Mouse (Mus musculus) stomach, embryonic 14.5 days (tissue): ENCODE measurements around the gene Omd. TPM values are rescaled to one million over a fixed set of nuclear protein-coding genes. Genes with fewer than 3 reads are reported as not detected.

ENCODE experiments used
- ATAC-seq: fragments of 200-750 bp; cut with Nextera tagmentation; 2 replicates; pipeline ENCODE4 v1.8.0; 2017; ENCODE audit warnings: low read depth, moderate TSS enrichment; ENCODE audit not compliant: insufficient number of reproducible peaks, insufficient read depth, low FRiP score
- H3K27ac ChIP-seq: fragments of 300-500 bp; sonication (generic); 2 replicates; pipeline ENCODE4 v1.5.1; 2014; ENCODE audit warnings: mild to moderate bottlenecking, low read length, moderate library complexity, mixed read lengths
- H3K27me3 ChIP-seq: fragments of 300-500 bp; sonication (generic); 2 replicates; pipeline ENCODE4 v1.6.1; 2014; ENCODE audit warnings: low read length, control low read depth, mixed read lengths; ENCODE audit not compliant: control insufficient read depth, insufficient read depth
- H3K36me3 ChIP-seq: fragments of 300-500 bp; sonication (generic); 2 replicates; pipeline ENCODE4 v1.6.1; 2014; ENCODE audit warnings: mild to moderate bottlenecking, control low read depth, low read length, moderate library complexity, mixed read lengths; ENCODE audit not compliant: control insufficient read depth, insufficient read depth
- H3K4me1 ChIP-seq: fragments of 300-500 bp; sonication (generic); 2 replicates; pipeline ENCODE4 v1.6.1; 2014; ENCODE audit warnings: low read length, control low read depth, mixed read lengths; ENCODE audit not compliant: control insufficient read depth, insufficient read depth
- H3K4me2 ChIP-seq: fragments of 300-500 bp; sonication (generic); replicated peaks from 2 replicates; pipeline ENCODE4 v1.6.1; 2014; ENCODE audit warnings: low read depth, low read length, control low read depth
- H3K4me3 ChIP-seq: fragments of 300-500 bp; sonication (generic); 2 replicates; pipeline ENCODE4 v1.5.1; 2014; ENCODE audit warnings: low read depth, low read length, control low read depth
- H3K9ac ChIP-seq: fragments of 300-500 bp; sonication (generic); replicated peaks from 2 replicates; pipeline ENCODE4 v1.6.1; 2014; ENCODE audit warnings: low read depth, mild to moderate bottlenecking, control low read depth, low read length, moderate library complexity, mixed read lengths
- H3K9me3 ChIP-seq: fragments of 300-500 bp; sonication (generic); 2 replicates; pipeline ENCODE4 v1.6.1; 2016; ENCODE audit warnings: low read depth, low read length, control low read depth; ENCODE audit not compliant: control insufficient read depth
- WGBS: fragments of 180-500 bp; shearing (Covaris S2); extraction: QIAGEN DNeasy Blood & Tissue Kit; methylation state at CpG from one replicate; pipeline ENCODE4 v1.1.7; 2014; 5-methylcytosine and 5-hydroxymethylcytosine counted together
- polyA plus RNA-seq: library from polyadenylated mRNA; unstranded; fragments of >200 nt; fragmentation: Nextera tagmentation; extraction: Ambion mirVana; gene quantifications from 2 replicates; pipeline ENCODE4 v1.2.1, GENCODE M21; 2014

Gene Omd
- polyA plus RNA-seq, result 1.3 and 1.4 TPM in 2 replicates

GRCm38 (mm10) chr13:49581541-49582530, at the start of gene Omd:
TSS of gene Omd (plus strand) at chr13:49582462.
- H3K27ac ChIP-seq, result peak within 1 kb of the TSS; percentile 95
- no peaks in the 10 kb centered on the region for H3K36me3 ChIP-seq
- no peaks in the 10 kb centered on the region for H3K27me3 ChIP-seq
- peak within 1 kb of the TSS; percentile 31; the same call in 1 of the 2 replicates for H3K9ac ChIP-seq
- ATAC-seq, result peak; percentile 67; the same call in 1 of the 2 replicates
- no peak within 1 kb of the TSS; the same call in 1 of the 2 replicates for H3K4me2 ChIP-seq
- H3K4me1 ChIP-seq, result 0 out of 2 replicates have a peak, but pooled peaks cover 2% of the 10 kb centered on the region
- no peaks in the 10 kb centered on the region for H3K9me3 ChIP-seq
- 34% methylated on average over 8 of the region's 8 CpGs for WGBS
- no peak within 1 kb of the TSS for H3K4me3 ChIP-seq

GRCm38 (mm10) chr13:49536946-49537345, 45.3 kb upstream of the Omd start:
- no peak overlapping the region for H3K27ac ChIP-seq
- no peak for ATAC-seq
- H3K4me2 ChIP-seq, result no peak overlapping the region
- no peaks in the 10 kb centered on the region for H3K27me3 ChIP-seq
- 93% methylated on average over 1 of the region's 1 CpGs for WGBS
- H3K9ac ChIP-seq, result no peak overlapping the region
- H3K9me3 ChIP-seq, result no peaks in the 10 kb centered on the region
- 0 out of 2 replicates have a peak, but pooled peaks cover 7% of the 10 kb centered on the region for H3K4me1 ChIP-seq
- no peaks in the 10 kb centered on the region for H3K36me3 ChIP-seq
- H3K4me3 ChIP-seq, result no peak overlapping the region

GRCm38 (mm10) chr13:49538693-49539092, 43.6 kb upstream of the Omd start:
- Histone ChIP-seq H3K27ac (peak overlapping the region; percentile 1; the same call in 1 of the 2 replicates), H3K27me3 (no peaks in the 10 kb centered on the region), H3K9me3 (no peaks in the 10 kb centered on the region), H3K4me2 (no peak overlapping the region), H3K4me3 (no peak overlapping the region), H3K4me1 (peaks cover 2% of the 10 kb centered on the region; the same call in 1 of the 2 replicates), H3K9ac (no peak overlapping the region), H3K36me3 (no peaks in the 10 kb centered on the region)
- WGBS, result 71% methylated on average over 1 of the region's 1 CpGs
- no peak for ATAC-seq

- Histone ChIP-seq H3K4me1 (peaks cover 8% of the 10 kb centered on the region; the same call in 1 of the 2 replicates), H3K27me3 (no peaks in the 10 kb centered on the region), H3K36me3 (no peaks in the 10 kb centered on the region), H3K4me3 (no peak within 1 kb of the TSS), H3K9ac (no peak within 1 kb of the TSS), H3K9me3 (no peaks in the 10 kb centered on the region), H3K4me2 (0 out of 2 replicates have a peak within 1 kb of the TSS, but pooled peaks have one; percentile 1), H3K27ac (peak within 1 kb of the TSS; percentile 83)
- WGBS, result 44% methylated on average over 3 of the region's 3 CpGs
- ATAC-seq, result no peak
These were observed 38.0 kb upstream of the Omd start, which contains the start of gene Aspn for GRCm38 (mm10) chr13:49544279-49544678. TSS of gene Aspn (plus strand) at chr13:49544443.

- H3K4me3 ChIP-seq, result no peak overlapping the region
- H3K36me3 ChIP-seq, result no peaks in the 10 kb centered on the region
- H3K27ac ChIP-seq, result peak overlapping the region; percentile 83
- no peak overlapping the region for H3K9ac ChIP-seq
- H3K9me3 ChIP-seq, result no peaks in the 10 kb centered on the region
- peaks cover 8% of the 10 kb centered on the region; the same call in 1 of the 2 replicates for H3K4me1 ChIP-seq
- 23% methylated on average over 3 of the region's 3 CpGs for WGBS
- no peaks in the 10 kb centered on the region for H3K27me3 ChIP-seq
- ATAC-seq, result peak; percentile 75; the same call in 1 of the 2 replicates
- peak overlapping the region; percentile 1; the same call in 1 of the 2 replicates for H3K4me2 ChIP-seq
These were observed 36.6 kb upstream of the Omd start for GRCm38 (mm10) chr13:49545646-49546045.

GRCm38 (mm10) chr13:49546517-49546916, 35.7 kb upstream of the Omd start:
- H3K27me3 ChIP-seq, result no peaks in the 10 kb centered on the region
- H3K4me1 ChIP-seq, result peaks cover 8% of the 10 kb centered on the region; the same call in 1 of the 2 replicates
- ATAC-seq, result no peak
- H3K36me3 ChIP-seq, result no peaks in the 10 kb centered on the region
- H3K9ac ChIP-seq, result no peak overlapping the region
- no peaks in the 10 kb centered on the region for H3K9me3 ChIP-seq
- no peak overlapping the region for H3K4me3 ChIP-seq
- H3K27ac ChIP-seq, result peak overlapping the region; percentile 83
- WGBS, result 63% methylated on average over 1 of the region's 1 CpGs
- 0 out of 2 replicates have a peak overlapping the region, but pooled peaks have one; percentile 14 for H3K4me2 ChIP-seq

GRCm38 (mm10) chr13:49547563-49548150, 34.6 kb upstream of the Omd start:
- peak overlapping the region; percentile 83; the same call in 1 of the 2 replicates for H3K27ac ChIP-seq
- H3K36me3 ChIP-seq, result no peaks in the 10 kb centered on the region
- 72% methylated on average over 1 of the region's 1 CpGs for WGBS
- no peaks in the 10 kb centered on the region for H3K27me3 ChIP-seq
- H3K4me1 ChIP-seq, result peaks cover 8% of the 10 kb centered on the region; the same call in 1 of the 2 replicates
- no peak overlapping the region for H3K4me2 ChIP-seq
- H3K9ac ChIP-seq, result no peak overlapping the region
- ATAC-seq, result no peak
- no peak overlapping the region for H3K4me3 ChIP-seq
- H3K9me3 ChIP-seq, result no peaks in the 10 kb centered on the region

- Histone ChIP-seq H3K4me3 (no peak overlapping the region), H3K27ac (no peak overlapping the region), H3K4me2 (no peak overlapping the region), H3K9me3 (no peaks in the 10 kb centered on the region), H3K9ac (no peak overlapping the region), H3K27me3 (no peaks in the 10 kb centered on the region), H3K36me3 (no peaks in the 10 kb centered on the region), H3K4me1 (0 out of 2 replicates have a peak, but pooled peaks cover 3% of the 10 kb centered on the region)
- no peak for ATAC-seq
- 80% methylated on average over 3 of the region's 3 CpGs for WGBS
These were observed 32.6 kb upstream of the Omd start for GRCm38 (mm10) chr13:49549616-49550015.
